Mouse (Mus musculus): Measurements from ENCODE around the gene Phactr3. TPM values are rescaled to one million over a fixed set of nuclear protein-coding genes. Genes with fewer than 3 reads are reported as not detected.

Phactr3 gene
- total and polyA plus RNA-seq, 3 experiments, result 0.39 to 1.3 (median 0.64) TPM

- TF ChIP-seq EP300 (IDR thresholded peaks at IDR 0.05; ENCODE audit: insufficient read depth, low read depth, low read length), result no peak
- no peak for TF ChIP-seq POLR2A (IDR thresholded peaks at IDR 0.05; ENCODE audit: insufficient read depth, low read depth, low read length)
- TF ChIP-seq CTCF (IDR thresholded peaks at IDR 0.05), result no peak
- 70% methylated on average over 10 of the region's 10 CpGs for WGBS
- intact Hi-C loops (cut with DNase I), result no loop called here
- no peak for DNase-seq
- no peaks in the 10 kb centered on the region for H3K4me1 ChIP-seq (ENCODE audit: control insufficient read depth, insufficient read depth, low read length)
- H3K79me2 ChIP-seq (replicated peaks; ENCODE audit: control insufficient read depth, insufficient read depth, low read length), result no peaks in the 10 kb centered on the region
- no peak overlapping the region for H3K9ac ChIP-seq (ENCODE audit: low read depth, low read length)
- no peaks in the 10 kb centered on the region for H3K36me3 ChIP-seq (ENCODE audit: control insufficient read depth, insufficient read depth, low read length)
- no peak overlapping the region for H3K27ac ChIP-seq
- H3K4me3 ChIP-seq, result no peak overlapping the region
- H3K27me3 ChIP-seq (ENCODE audit: control insufficient read depth, insufficient read depth, low read length), result no peaks in the 10 kb centered on the region
Measured at GRCm38 (mm10) chr2:178165943-178166342, 47.2 kb downstream of the Phactr3 start.

GRCm38 (mm10) chr2:178169983-178170382 lies 51.2 kb downstream of the Phactr3 start:
- TF ChIP-seq CTCF (IDR thresholded peaks at IDR 0.05) (no peak), EP300 (IDR thresholded peaks at IDR 0.05; ENCODE audit: insufficient read depth, low read depth, low read length) (no peak), POLR2A (IDR thresholded peaks at IDR 0.05; ENCODE audit: insufficient read depth, low read depth, low read length) (no peak)
- no peak overlapping the region for H3K4me3 ChIP-seq
- 80% methylated on average over 8 of the region's 8 CpGs for WGBS

GRCm38 (mm10) chr2:178173951-178174350 lies 55.2 kb downstream of the Phactr3 start:
- Histone ChIP-seq H3K27ac (no peak overlapping the region), H3K36me3 (ENCODE audit: control insufficient read depth, insufficient read depth, low read length) (no peaks in the 10 kb centered on the region), H3K4me1 (ENCODE audit: control insufficient read depth, insufficient read depth, low read length) (no peaks in the 10 kb centered on the region), H3K9ac (ENCODE audit: low read depth, low read length) (no peak overlapping the region), H3K4me3 (no peak overlapping the region), H3K79me2 (replicated peaks; ENCODE audit: control insufficient read depth, insufficient read depth, low read length) (no peaks in the 10 kb centered on the region), H3K27me3 (ENCODE audit: control insufficient read depth, insufficient read depth, low read length) (no peaks in the 10 kb centered on the region)
- TF ChIP-seq CTCF (IDR thresholded peaks at IDR 0.05) (no peak), POLR2A (IDR thresholded peaks at IDR 0.05; ENCODE audit: insufficient read depth, low read depth, low read length) (no peak), EP300 (IDR thresholded peaks at IDR 0.05; ENCODE audit: insufficient read depth, low read depth, low read length) (no peak)
- intact Hi-C loops (cut with DNase I), result no loop called here
- DNase-seq, result no peak
- 32% methylated on average over 2 of the region's 2 CpGs for WGBS

More at GRCm38 (mm10) chr2:178169983-178170382, 51.2 kb downstream of the Phactr3 start:
- DNase-seq, result no peak
- no peaks in the 10 kb centered on the region for H3K36me3 ChIP-seq (ENCODE audit: control insufficient read depth, insufficient read depth, low read length)
- no peaks in the 10 kb centered on the region for H3K79me2 ChIP-seq (replicated peaks; ENCODE audit: control insufficient read depth, insufficient read depth, low read length)
- H3K4me1 ChIP-seq (ENCODE audit: control insufficient read depth, insufficient read depth, low read length), result no peaks in the 10 kb centered on the region
- no peak overlapping the region for H3K9ac ChIP-seq (ENCODE audit: low read depth, low read length)
- H3K27ac ChIP-seq, result no peak overlapping the region
- H3K27me3 ChIP-seq (ENCODE audit: control insufficient read depth, insufficient read depth, low read length), result no peaks in the 10 kb centered on the region
- intact Hi-C loops (cut with DNase I), result no loop called here

GRCm38 (mm10) chr2:178175286-178175931 lies 56.6 kb downstream of the Phactr3 start:
- no peak for DNase-seq
- H3K4me3 ChIP-seq, result no peak overlapping the region
- WGBS, result 34% methylated on average over 16 of the region's 16 CpGs
- H3K36me3 ChIP-seq (ENCODE audit: control insufficient read depth, insufficient read depth, low read length), result no peaks in the 10 kb centered on the region
- H3K27me3 ChIP-seq (ENCODE audit: control insufficient read depth, insufficient read depth, low read length), result no peaks in the 10 kb centered on the region
- H3K9ac ChIP-seq (ENCODE audit: low read depth, low read length), result no peak overlapping the region
- H3K4me1 ChIP-seq (ENCODE audit: control insufficient read depth, insufficient read depth, low read length), result no peaks in the 10 kb centered on the region
- TF ChIP-seq POLR2A (IDR thresholded peaks at IDR 0.05; ENCODE audit: insufficient read depth, low read depth, low read length) (no peak), CTCF (IDR thresholded peaks at IDR 0.05) (no peak), EP300 (IDR thresholded peaks at IDR 0.05; ENCODE audit: insufficient read depth, low read depth, low read length) (no peak)
- no peak overlapping the region for H3K27ac ChIP-seq
- intact Hi-C loops (cut with DNase I), result no loop called here
- H3K79me2 ChIP-seq (replicated peaks; ENCODE audit: control insufficient read depth, insufficient read depth, low read length), result no peaks in the 10 kb centered on the region

GRCm38 (mm10) chr2:178184251-178184650 lies 65.5 kb downstream of the Phactr3 start:
- H3K4me3 ChIP-seq, result no peak overlapping the region
- WGBS, result 58% methylated on average over 5 of the region's 5 CpGs
- TF ChIP-seq CTCF (IDR thresholded peaks at IDR 0.05), result no peak
- TF ChIP-seq EP300 (IDR thresholded peaks at IDR 0.05; ENCODE audit: insufficient read depth, low read depth, low read length), result no peak
- TF ChIP-seq POLR2A (IDR thresholded peaks at IDR 0.05; ENCODE audit: insufficient read depth, low read depth, low read length), result no peak
- no peak overlapping the region for H3K9ac ChIP-seq (ENCODE audit: low read depth, low read length)
- no peaks in the 10 kb centered on the region for H3K36me3 ChIP-seq (ENCODE audit: control insufficient read depth, insufficient read depth, low read length)
- H3K27me3 ChIP-seq (ENCODE audit: control insufficient read depth, insufficient read depth, low read length), result no peaks in the 10 kb centered on the region
- DNase-seq, result no peak
- intact Hi-C loops (cut with DNase I), result no loop called here
- no peaks in the 10 kb centered on the region for H3K4me1 ChIP-seq (ENCODE audit: control insufficient read depth, insufficient read depth, low read length)
- H3K79me2 ChIP-seq (replicated peaks; ENCODE audit: control insufficient read depth, insufficient read depth, low read length), result no peaks in the 10 kb centered on the region
- H3K27ac ChIP-seq, result no peak overlapping the region

GRCm38 (mm10) chr2:178184862-178185261 lies 66.1 kb downstream of the Phactr3 start:
- no peaks in the 10 kb centered on the region for H3K79me2 ChIP-seq (replicated peaks; ENCODE audit: control insufficient read depth, insufficient read depth, low read length)
- no peak overlapping the region for H3K4me3 ChIP-seq
- H3K36me3 ChIP-seq (ENCODE audit: control insufficient read depth, insufficient read depth, low read length), result no peaks in the 10 kb centered on the region
- intact Hi-C loops (cut with DNase I), result no loop called here
- H3K27me3 ChIP-seq (ENCODE audit: control insufficient read depth, insufficient read depth, low read length), result no peaks in the 10 kb centered on the region
- WGBS, result 63% methylated on average over 6 of the region's 6 CpGs
- no peak for DNase-seq
- no peak overlapping the region for H3K27ac ChIP-seq
- TF ChIP-seq POLR2A (IDR thresholded peaks at IDR 0.05; ENCODE audit: insufficient read depth, low read depth, low read length) (no peak), EP300 (IDR thresholded peaks at IDR 0.05; ENCODE audit: insufficient read depth, low read depth, low read length) (no peak), CTCF (IDR thresholded peaks at IDR 0.05) (no peak)
- H3K4me1 ChIP-seq (ENCODE audit: control insufficient read depth, insufficient read depth, low read length), result no peaks in the 10 kb centered on the region
- no peak overlapping the region for H3K9ac ChIP-seq (ENCODE audit: low read depth, low read length)

Measured in heart, adult 2 months (tissue).